In genomic region chr11:95025227-95026012, GRCm38 (mm10) we compare ENCODE assay signal across 16 mouse cellular contexts. TPM values are rescaled to one million over a fixed set of nuclear protein-coding genes. Genes with fewer than 3 reads are reported as not detected.
DNase-seq lines count a peak whose midpoint lies in the region; ATAC-seq and TF ChIP-seq lines count a peak whose summit lies in the region.
"Had no signal": no experiment of that assay in that cellular context is flagged by ENCODE, and none has a peak within 500 bp of the region (broad histone marks: within the 10 kb centered on the region; RNA-seq: fewer than 3 reads in every experiment).

No protein-coding gene starts in this region.

- peak; percentile 11; the same call in 1 of the 2 replicates for ATAC-seq in liver, postnatal 0 days
- ATAC-seq in CD4-positive, CD25-positive, alpha-beta regulatory T cell, adult 4 months, result no peak
- ATAC-seq: Patski had no signal

- no peak overlapping the region for H3K9ac ChIP-seq in MEL (ENCODE audit: control insufficient read depth, low read depth, low read length, poor library complexity, severe bottlenecking)
- no peak overlapping the region for H3K9ac ChIP-seq in liver, postnatal 0 days (replicated peaks)
- H3K9ac ChIP-seq: heart, embryonic 12.5 days; limb, embryonic 12.5 days; stomach, embryonic 15.5 days had no signal

- TF ChIP-seq POLR2A in MEL (IDR thresholded peaks at IDR 0.05; ENCODE audit: control insufficient read depth in 1 of 2, insufficient read depth in 1 of 2, low read depth in 1 of 2, low read length in 2 of 2, poor library complexity in 1 of 2), result no peak; a peak in 1 of 4 replicates

- H3K9me3 ChIP-seq in MEL (replicated peaks; ENCODE audit: insufficient read depth, low read length), result no peaks in the 10 kb centered on the region
- H3K9me3 ChIP-seq in liver, postnatal 0 days (ENCODE audit: low read length), result no peaks in the 10 kb centered on the region
- H3K9me3 ChIP-seq: heart, embryonic 12.5 days; limb, embryonic 12.5 days; stomach, embryonic 15.5 days had no signal

- no peak for TF ChIP-seq EP300 in MEL (IDR thresholded peaks at IDR 0.05; ENCODE audit: low read depth in 1 of 2, low read length in 2 of 2)
- no peak for TF ChIP-seq EP300 in liver, postnatal 0 days (IDR thresholded peaks at IDR 0.05; ENCODE audit: low read depth)

- H3K79me2 ChIP-seq in MEL (ENCODE audit: control insufficient read depth, insufficient read depth, low read length, poor library complexity), result no peaks in the 10 kb centered on the region

- TF ChIP-seq CTCF in layer of hippocampus, adult 2 months (conservative IDR thresholded peaks at IDR 0.05), result no peak
- TF ChIP-seq CTCF in MEL (IDR thresholded peaks at IDR 0.05 in 2 of 3, conservative IDR thresholded peaks at IDR 0.05 in 1 of 3; ENCODE audit: control insufficient read depth in 1 of 3, insufficient read depth in 1 of 3, low read depth in 2 of 3, low read length in 3 of 3, poor library complexity in 1 of 3, severe bottlenecking in 1 of 3), result no peak
- TF ChIP-seq CTCF in liver, postnatal 0 days (IDR thresholded peaks at IDR 0.05; ENCODE audit: low read depth), result no peak

- DNase-seq in gastrocnemius, postnatal 14 days, result peak; percentile 4
- no peak for DNase-seq in gastrocnemius, adult 18-20 months (ENCODE audit: low spot score)
- DNase-seq in layer of hippocampus, adult 2 months (ENCODE audit: low spot score in 2 of 2), result no peak
- DNase-seq in layer of hippocampus, postnatal 10 days (ENCODE audit: low spot score in 2 of 2), result no peak
- no peak for DNase-seq in MEL (ENCODE audit: low read depth, low spot score)
- no peak for DNase-seq in liver, postnatal 0 days
- DNase-seq in ovary, adult 18-20 months (ENCODE audit: low spot score), result no peak
- DNase-seq: gastrocnemius, postnatal 10 days; layer of hippocampus, postnatal 36 days; right cerebral cortex, postnatal 25 days had no signal

- intact Hi-C loops in gastrocnemius, postnatal 14 days (cut with DNase I; ENCODE audit: low total_unique reads), result no loop called here

- no peak overlapping the region for H3K4me3 ChIP-seq in layer of hippocampus, adult 2 months
- H3K4me3 ChIP-seq in MEL (ENCODE audit: control insufficient read depth in 1 of 2, insufficient read depth in 1 of 2, low read depth in 2 of 2, low read length in 2 of 2), result no peak overlapping the region
- no peak overlapping the region for H3K4me3 ChIP-seq in liver, postnatal 0 days (ENCODE audit: low read depth, low read length)
- H3K4me3 ChIP-seq: heart, embryonic 12.5 days; limb, embryonic 12.5 days; stomach, embryonic 15.5 days had no signal

- H3K36me3 ChIP-seq in MEL (ENCODE audit: control insufficient read depth in 1 of 2, insufficient read depth in 2 of 2, low read length in 2 of 2), result peaks cover 0 to 2% of the 10 kb centered on the region in 2 experiments; a peak in 1 of 4 replicates
- peaks cover 34% of the 10 kb centered on the region for H3K36me3 ChIP-seq in liver, postnatal 0 days (replicated peaks; ENCODE audit: insufficient read depth, low read length)

- no peaks in the 10 kb centered on the region for H3K4me1 ChIP-seq in MEL (ENCODE audit: control insufficient read depth in 1 of 2, insufficient read depth in 2 of 2, low read length in 2 of 2)
- peaks cover 6% of the 10 kb centered on the region; the same call in 1 of the 2 replicates for H3K4me1 ChIP-seq in liver, postnatal 0 days (ENCODE audit: insufficient read depth)
- H3K4me1 ChIP-seq: heart, embryonic 12.5 days had no signal

- H3K27me3 ChIP-seq in MEL (ENCODE audit: control insufficient read depth in 1 of 2, insufficient read depth in 2 of 2, low read length in 2 of 2), result no peaks in the 10 kb centered on the region
- H3K27me3 ChIP-seq in liver, postnatal 0 days (ENCODE audit: insufficient read depth, low read length), result no peaks in the 10 kb centered on the region
- H3K27me3 ChIP-seq: Patski; stomach, embryonic 15.5 days had no signal

- no peak overlapping the region for H3K4me2 ChIP-seq in liver, postnatal 0 days (ENCODE audit: low read depth, low read length)
- H3K4me2 ChIP-seq: heart, embryonic 12.5 days; limb, embryonic 12.5 days; stomach, embryonic 15.5 days had no signal

- 76% methylated on average over 11 of the region's 11 CpGs for WGBS in liver, postnatal 0 days (ENCODE audit: insufficient replicate concordance)

- no peak for TF ChIP-seq RAD21 in MEL (IDR thresholded peaks at IDR 0.05; ENCODE audit: low read depth, low read length)

- peak overlapping the region; percentile 78; the same call in 1 of the 2 replicates for H3K27ac ChIP-seq in layer of hippocampus, adult 2 months
- no peak overlapping the region for H3K27ac ChIP-seq in MEL (ENCODE audit: control insufficient read depth, low read depth, low read length)
- H3K27ac ChIP-seq in liver, postnatal 0 days (ENCODE audit: low read depth), result 0 out of 2 replicates have a peak overlapping the region, but pooled peaks have one; percentile 35
- H3K27ac ChIP-seq: limb, embryonic 12.5 days had no signal

TF ChIP-seq in MEL, 35 proteins besides CTCF, POLR2A, EP300 and RAD21:
- 0 out of 2 replicates have a peak, but pooled peaks have one; percentile 66 for TF ChIP-seq POLR2AphosphoS5 (IDR thresholded peaks at IDR 0.05; ENCODE audit: borderline replicate concordance, low read depth, low read length)
- no peak for TF ChIP-seq MAZ (IDR thresholded peaks at IDR 0.05; ENCODE audit: low read depth, low read length)

RNA-seq across cellular contexts. Expression of gene Pdk2, which starts 15.7 kb away (rescaled TPM):
- total RNA-seq in gastrocnemius, postnatal 14 days (2021), result 100 to 1,000 TPM; 330 to 344 TPM
- 100 to 1,000 TPM; 514 to 515 TPM for total RNA-seq in gastrocnemius, adult 18-20 months (2021)
- total RNA-seq in layer of hippocampus, adult 2 months (2021), result 100 to 1,000 TPM; 133 TPM
- total RNA-seq in layer of hippocampus, postnatal 10 days (2021), result 10 to 100 TPM; 48.9 to 49.7 TPM
- total RNA-seq in MEL (2012; rRNA removed), result 0.56 and 0.81 TPM in 2 replicates
- 1 to 10 TPM in 1 of 2 experiments, not detected in 1; 8.0 TPM for polyA plus RNA-seq in MEL (2012; ENCODE audit: insufficient read depth in 1 of 2, insufficient read length in 2 of 2, low read depth in 1 of 2, low replicate concordance in 2 of 2, missing spikeins in 1 of 2)
- polyA plus RNA-seq in liver, postnatal 0 days (2015; fragmentation: Nextera tagmentation; extraction: Ambion mirVana), result 16.2 and 17.3 TPM in 2 replicates
- polyA plus RNA-seq in CD4-positive, CD25-positive, alpha-beta regulatory T cell, adult 4 months (2017; shearing (Covaris generic)), result 10 to 100 TPM in 1 of 2 experiments, 1 to 10 TPM in 1; 8.5 to 13.3 TPM

RNA-seq across cellular contexts. Expression of gene Samd14, which starts 15.7 kb away (rescaled TPM):
- total RNA-seq in gastrocnemius, postnatal 14 days (2021), result 1 to 10 TPM; 1.7 to 2.2 TPM
- under 1 TPM; 0.34 to 0.52 TPM for total RNA-seq in gastrocnemius, adult 18-20 months (2021)
- total RNA-seq in layer of hippocampus, adult 2 months (2021), result 10 to 100 TPM; 38.9 to 40.8 TPM
- total RNA-seq in layer of hippocampus, postnatal 10 days (2021), result 100 to 1,000 TPM; 107 TPM
- total RNA-seq in MEL (2012; rRNA removed), result 35.8 and 57.6 TPM in 2 replicates
- 1,000 to 10,000 TPM in 1 of 2 experiments, 100 to 1,000 TPM in 1; 101 to 1,219 TPM for polyA plus RNA-seq in MEL (2012; ENCODE audit: insufficient read depth in 1 of 2, insufficient read length in 2 of 2, low read depth in 1 of 2, low replicate concordance in 2 of 2, missing spikeins in 1 of 2)
- polyA plus RNA-seq in liver, postnatal 0 days (2015; fragmentation: Nextera tagmentation; extraction: Ambion mirVana), result 14.5 and 16.1 TPM in 2 replicates
- under 1 TPM; 0.87 to 0.94 TPM for polyA plus RNA-seq in CD4-positive, CD25-positive, alpha-beta regulatory T cell, adult 4 months (2017; shearing (Covaris generic))

RNA-seq across cellular contexts. Expression of gene Ppp1r9b, which starts 34.6 kb away (rescaled TPM):
- total RNA-seq in gastrocnemius, postnatal 14 days (2021), result 10 to 100 TPM; 38.7 to 38.8 TPM
- 10 to 100 TPM; 16.1 to 24.5 TPM for total RNA-seq in gastrocnemius, adult 18-20 months (2021)
- total RNA-seq in layer of hippocampus, adult 2 months (2021), result 100 to 1,000 TPM; 967 to 974 TPM
- 100 to 1,000 TPM; 501 TPM for total RNA-seq in layer of hippocampus, postnatal 10 days (2021)
- total RNA-seq in MEL (2012; rRNA removed), result 113 and 150 TPM in 2 replicates
- 100 to 1,000 TPM in 1 of 2 experiments, 10 to 100 TPM in 1; 47.0 to 169 TPM for polyA plus RNA-seq in MEL (2012; ENCODE audit: insufficient read depth in 1 of 2, insufficient read length in 2 of 2, low read depth in 1 of 2, low replicate concordance in 2 of 2, missing spikeins in 1 of 2)
- 5.7 and 6.1 TPM in 2 replicates for polyA plus RNA-seq in liver, postnatal 0 days (2015; fragmentation: Nextera tagmentation; extraction: Ambion mirVana)
- polyA plus RNA-seq in CD4-positive, CD25-positive, alpha-beta regulatory T cell, adult 4 months (2017; shearing (Covaris generic)), result 10 to 100 TPM; 18.1 to 21.7 TPM

RNA-seq across cellular contexts. Expression of gene Sgca, which starts 49.3 kb away (rescaled TPM):
- 100 to 1,000 TPM; 201 to 224 TPM for total RNA-seq in gastrocnemius, postnatal 14 days (2021)
- total RNA-seq in gastrocnemius, adult 18-20 months (2021), result 100 to 1,000 TPM; 283 to 304 TPM
- under 1 TPM in 1 of 2 experiments, not detected in 1; 0.44 TPM for total RNA-seq in layer of hippocampus, adult 2 months (2021)
- under 1 TPM; 0.66 to 0.78 TPM for total RNA-seq in layer of hippocampus, postnatal 10 days (2021)
- not detected in 2 replicates for total RNA-seq in MEL (2012; rRNA removed)
- not detected for polyA plus RNA-seq in MEL (2012; ENCODE audit: insufficient read depth in 1 of 2, insufficient read length in 2 of 2, low read depth in 1 of 2, low replicate concordance in 2 of 2, missing spikeins in 1 of 2)
- polyA plus RNA-seq in liver, postnatal 0 days (2015; fragmentation: Nextera tagmentation; extraction: Ambion mirVana), result 0.13 and 0.96 TPM in 2 replicates
- not detected for polyA plus RNA-seq in CD4-positive, CD25-positive, alpha-beta regulatory T cell, adult 4 months (2017; shearing (Covaris generic))
- polyA plus RNA-seq: intestine, embryonic 14.5 days had no signal

RNA-seq across cellular contexts. Expression of gene Itga3, which starts 51.2 kb away (rescaled TPM):
- 1 to 10 TPM; 3.5 to 4.0 TPM for total RNA-seq in gastrocnemius, postnatal 14 days (2021)
- 1 to 10 TPM; 4.7 to 5.0 TPM for total RNA-seq in gastrocnemius, adult 18-20 months (2021)
- total RNA-seq in layer of hippocampus, adult 2 months (2021), result 10 to 100 TPM; 10.3 to 16.1 TPM
- 10 to 100 TPM; 16.4 to 18.9 TPM for total RNA-seq in layer of hippocampus, postnatal 10 days (2021)
- not detected in 2 replicates for total RNA-seq in MEL (2012; rRNA removed)
- polyA plus RNA-seq in MEL (2012; ENCODE audit: insufficient read depth in 1 of 2, insufficient read length in 2 of 2, low read depth in 1 of 2, low replicate concordance in 2 of 2, missing spikeins in 1 of 2), result not detected
- 0.97 and 1.0 TPM in 2 replicates for polyA plus RNA-seq in liver, postnatal 0 days (2015; fragmentation: Nextera tagmentation; extraction: Ambion mirVana)
- polyA plus RNA-seq in CD4-positive, CD25-positive, alpha-beta regulatory T cell, adult 4 months (2017; shearing (Covaris generic)), result under 1 TPM; 0.51 to 0.63 TPM

Comparison
In these comparisons a context has a peak if more than half of its experiments do, and no peak if none do; other contexts are left out.
1. RNA of gene Pdk2, which starts 15.7 kb away (total RNA-seq): 514 to 515 TPM in gastrocnemius, adult 18-20 months, 330 to 344 TPM in gastrocnemius, postnatal 14 days, 133 TPM in layer of hippocampus, adult 2 months and 48.9 to 49.7 TPM in layer of hippocampus, postnatal 10 days; 0.56 to 0.81 TPM in MEL; every median in the first group is over 10 times any median in the second.
2. RNA of gene Samd14, which starts 15.7 kb away (total RNA-seq): 107 TPM in layer of hippocampus, postnatal 10 days, 35.8 to 57.6 TPM in MEL and 38.9 to 40.8 TPM in layer of hippocampus, adult 2 months; 1.7 to 2.2 TPM in gastrocnemius, postnatal 14 days and 0.34 to 0.52 TPM in gastrocnemius, adult 18-20 months; every median in the first group is over 10 times any median in the second.